8 mouse cellular contexts compared by ENCODE assay signal in the genomic region with DNA sequence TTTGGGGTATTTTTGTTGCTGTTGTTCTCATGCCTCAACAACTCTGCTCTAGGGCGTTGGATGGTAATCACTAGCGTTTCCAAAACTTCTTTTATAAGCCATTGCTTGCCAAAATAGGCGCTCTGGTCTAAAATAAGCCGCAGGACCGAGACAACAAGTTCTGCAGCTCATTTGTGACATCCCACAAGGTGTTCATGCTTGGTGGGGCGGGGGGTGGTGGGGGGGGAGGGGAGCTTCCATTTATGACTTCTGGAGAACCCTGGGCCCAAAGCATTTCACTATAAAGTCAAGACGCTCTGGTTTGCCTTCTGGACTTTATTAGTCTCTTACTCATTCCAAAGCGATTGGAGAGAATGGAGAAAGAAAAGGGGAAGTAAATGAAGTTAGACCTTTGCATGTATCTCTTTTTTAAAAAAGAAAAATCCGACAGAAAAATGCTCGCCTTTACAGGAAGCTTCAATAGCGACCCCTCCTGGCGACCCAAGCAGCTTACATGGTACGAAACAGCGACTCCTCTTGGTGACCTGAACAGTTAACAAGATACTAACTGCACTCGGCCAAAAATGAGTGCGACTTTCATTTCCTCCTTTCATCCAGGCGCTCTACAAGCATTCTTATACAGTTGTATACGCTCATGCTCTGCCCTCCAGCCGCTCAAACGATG.
DNase-seq lines count a peak whose midpoint lies in the region; ATAC-seq and TF ChIP-seq lines count a peak whose summit lies in the region.

No protein-coding gene starts in this region.

- H3K4me2 ChIP-seq in intestine, embryonic 14.5 days (ENCODE audit: low read length) = no peak overlapping the region; the same call in 1 of the 2 replicates
- no peak overlapping the region for H3K4me2 ChIP-seq in intestine, embryonic 15.5 days (replicated peaks)
- no peak overlapping the region for H3K4me2 ChIP-seq in embryonic facial prominence, embryonic 11.5 days (ENCODE audit: low read depth, low read length)
- H3K4me2 ChIP-seq in heart, postnatal 0 days (ENCODE audit: low read depth, low read length) = peak overlapping the region; percentile 37; the same call in 1 of the 2 replicates
- H3K4me2 ChIP-seq in limb, embryonic 12.5 days = peak overlapping the region; percentile 44
- H3K4me2 ChIP-seq in midbrain, postnatal 0 days (ENCODE audit: low read depth, low read length, poor library complexity, severe bottlenecking) = no peak overlapping the region

- peak; percentile 69 for TF ChIP-seq CTCF in heart, postnatal 0 days (IDR thresholded peaks at IDR 0.05; ENCODE audit: low read depth)
- peak; percentile 78 for TF ChIP-seq CTCF in midbrain, postnatal 0 days (IDR thresholded peaks at IDR 0.05)

- H3K4me1 ChIP-seq in intestine, embryonic 14.5 days (replicated peaks; ENCODE audit: control insufficient read depth, insufficient read depth, low read length) = no peaks in the 10 kb centered on the region
- H3K4me1 ChIP-seq in intestine, embryonic 15.5 days (replicated peaks) = no peaks in the 10 kb centered on the region
- no peaks in the 10 kb centered on the region for H3K4me1 ChIP-seq in embryonic facial prominence, embryonic 11.5 days (ENCODE audit: control insufficient read depth, insufficient read depth, low read length)
- H3K4me1 ChIP-seq in heart, postnatal 0 days (ENCODE audit: control insufficient read depth, insufficient read depth) = no peaks in the 10 kb centered on the region
- H3K4me1 ChIP-seq in limb, embryonic 12.5 days (replicated peaks) = peaks cover 7% of the 10 kb centered on the region; the same call in 1 of the 2 replicates
- no peaks in the 10 kb centered on the region for H3K4me1 ChIP-seq in midbrain, postnatal 0 days (ENCODE audit: insufficient read depth, low read length)

- H3K36me3 ChIP-seq in intestine, embryonic 14.5 days (ENCODE audit: control insufficient read depth, insufficient read depth, low read length) = no peaks in the 10 kb centered on the region
- no peaks in the 10 kb centered on the region for H3K36me3 ChIP-seq in intestine, embryonic 15.5 days
- no peaks in the 10 kb centered on the region for H3K36me3 ChIP-seq in embryonic facial prominence, embryonic 11.5 days (replicated peaks; ENCODE audit: control insufficient read depth, insufficient read depth, low read depth, low read length)
- no peaks in the 10 kb centered on the region for H3K36me3 ChIP-seq in heart, postnatal 0 days (replicated peaks; ENCODE audit: control insufficient read depth, insufficient read depth, low read length)
- H3K36me3 ChIP-seq in limb, embryonic 12.5 days = no peaks in the 10 kb centered on the region
- no peaks in the 10 kb centered on the region for H3K36me3 ChIP-seq in midbrain, postnatal 0 days (ENCODE audit: insufficient read depth, low read length)

- 0 out of 2 replicates have a peak, but pooled peaks cover 4% of the 10 kb centered on the region for H3K27me3 ChIP-seq in intestine, embryonic 14.5 days (replicated peaks; ENCODE audit: control insufficient read depth, insufficient read depth, low read length)
- H3K27me3 ChIP-seq in intestine, embryonic 15.5 days (replicated peaks) = no peaks in the 10 kb centered on the region
- no peaks in the 10 kb centered on the region; the same call in 1 of the 2 replicates for H3K27me3 ChIP-seq in embryonic facial prominence, embryonic 11.5 days (ENCODE audit: control insufficient read depth, insufficient read depth, low read length)
- 0 out of 2 replicates have a peak, but pooled peaks cover 4% of the 10 kb centered on the region for H3K27me3 ChIP-seq in heart, postnatal 0 days (ENCODE audit: control insufficient read depth, insufficient read depth, low read length)
- H3K27me3 ChIP-seq in limb, embryonic 12.5 days = peaks cover 22% of the 10 kb centered on the region
- H3K27me3 ChIP-seq in midbrain, postnatal 0 days (ENCODE audit: insufficient read depth, low read length) = peaks cover 8% of the 10 kb centered on the region; the same call in 1 of the 2 replicates

- H3K4me3 ChIP-seq in intestine, embryonic 14.5 days (ENCODE audit: low read depth, low read length) = no peak overlapping the region
- no peak overlapping the region for H3K4me3 ChIP-seq in intestine, embryonic 15.5 days (replicated peaks)
- H3K4me3 ChIP-seq in embryonic facial prominence, embryonic 11.5 days (ENCODE audit: low read depth, low read length) = no peak overlapping the region
- H3K4me3 ChIP-seq in heart, postnatal 0 days (ENCODE audit: low read depth, low read length) = peak overlapping the region; percentile 11; the same call in 1 of the 2 replicates
- H3K4me3 ChIP-seq in limb, embryonic 12.5 days (replicated peaks) = peak overlapping the region; percentile 12; the same call in 1 of the 2 replicates
- no peak overlapping the region for H3K4me3 ChIP-seq in midbrain, postnatal 0 days (ENCODE audit: low read depth, low read length)

- H3K9ac ChIP-seq in intestine, embryonic 14.5 days (ENCODE audit: low read length) = no peak overlapping the region
- H3K9ac ChIP-seq in intestine, embryonic 15.5 days = no peak overlapping the region
- no peak overlapping the region for H3K9ac ChIP-seq in embryonic facial prominence, embryonic 11.5 days (replicated peaks; ENCODE audit: low read length)
- H3K9ac ChIP-seq in heart, postnatal 0 days (replicated peaks; ENCODE audit: low read depth, low read length) = no peak overlapping the region
- H3K9ac ChIP-seq in limb, embryonic 12.5 days (replicated peaks) = no peak overlapping the region
- H3K9ac ChIP-seq in midbrain, postnatal 0 days (replicated peaks; ENCODE audit: low read length, poor library complexity, severe bottlenecking) = no peak overlapping the region

- 12% methylated on average over 20 of the region's 20 CpGs for WGBS in intestine, embryonic 14.5 days
- WGBS in intestine, embryonic 15.5 days = 16% methylated on average over 20 of the region's 20 CpGs
- 8% methylated on average over 20 of the region's 20 CpGs for WGBS in embryonic facial prominence, embryonic 11.5 days
- WGBS in heart, postnatal 0 days = 16% methylated on average over 20 of the region's 20 CpGs
- 7% methylated on average over 20 of the region's 20 CpGs for WGBS in limb, embryonic 12.5 days
- 12% methylated on average over 20 of the region's 20 CpGs for WGBS in midbrain, postnatal 0 days

- TF ChIP-seq EP300 in heart, postnatal 0 days (IDR thresholded peaks at IDR 0.05; ENCODE audit: low read depth) = no peak

- DNase-seq in intestine, embryonic 14.5 days (ENCODE audit: low spot score) = peak; percentile 61
- peak; percentile 46 for DNase-seq in NIH3T3 (ENCODE audit: low read depth)
- peak; percentile 84 for DNase-seq in embryonic facial prominence, embryonic 11.5 days (ENCODE audit: low spot score)
- DNase-seq in heart, postnatal 0 days (ENCODE audit: low spot score) = peak; percentile 13
- DNase-seq in midbrain, postnatal 0 days (ENCODE audit: low spot score) = peak; percentile 70
- DNase-seq in thymus, postnatal 10 days (ENCODE audit: low spot score in 2 of 2) = peak; percentile 65 to 87

- no peak overlapping the region for H3K27ac ChIP-seq in intestine, embryonic 14.5 days (ENCODE audit: low read depth)
- H3K27ac ChIP-seq in intestine, embryonic 15.5 days = no peak overlapping the region
- no peak overlapping the region for H3K27ac ChIP-seq in embryonic facial prominence, embryonic 11.5 days (replicated peaks; ENCODE audit: low read depth, low read length)
- H3K27ac ChIP-seq in heart, postnatal 0 days (ENCODE audit: low read depth) = no peak overlapping the region
- H3K27ac ChIP-seq in limb, embryonic 12.5 days = no peak overlapping the region
- H3K27ac ChIP-seq in midbrain, postnatal 0 days (ENCODE audit: low read depth, low read length) = no peak overlapping the region

- H3K9me3 ChIP-seq in intestine, embryonic 14.5 days (ENCODE audit: control insufficient read depth, low read length) = no peaks in the 10 kb centered on the region
- no peaks in the 10 kb centered on the region for H3K9me3 ChIP-seq in intestine, embryonic 15.5 days
- no peaks in the 10 kb centered on the region for H3K9me3 ChIP-seq in embryonic facial prominence, embryonic 11.5 days (replicated peaks; ENCODE audit: control insufficient read depth, low read length)
- H3K9me3 ChIP-seq in heart, postnatal 0 days (replicated peaks; ENCODE audit: control insufficient read depth, low read length) = no peaks in the 10 kb centered on the region
- H3K9me3 ChIP-seq in limb, embryonic 12.5 days = no peaks in the 10 kb centered on the region
- no peaks in the 10 kb centered on the region for H3K9me3 ChIP-seq in midbrain, postnatal 0 days (ENCODE audit: low read length)

- no peak for ATAC-seq in intestine, embryonic 14.5 days (replicated peaks; ENCODE audit: low FRiP score, low TSS enrichment, low read depth)
- ATAC-seq in intestine, embryonic 15.5 days = no peak
- no peak for ATAC-seq in embryonic facial prominence, embryonic 11.5 days (replicated peaks; ENCODE audit: insufficient number of reproducible peaks, low FRiP score, low TSS enrichment, low read depth)
- no peak for ATAC-seq in heart, postnatal 0 days (ENCODE audit: insufficient read depth, low read depth)
- no peak for ATAC-seq in limb, embryonic 12.5 days (ENCODE audit: insufficient number of reproducible peaks, insufficient read depth, low FRiP score, low TSS enrichment, low read depth)
- no peak for ATAC-seq in midbrain, postnatal 0 days (ENCODE audit: low FRiP score)

Comparison
In these comparisons a context has a peak if more than half of its experiments do, and no peak if none do; other contexts are left out.
1. DNase-seq: peak in every context shown above with its lines; median percentile 84 in embryonic facial prominence, embryonic 11.5 days; 76 in thymus, postnatal 10 days; 70 in midbrain, postnatal 0 days; 61 in intestine, embryonic 14.5 days; 46 in NIH3T3; 13 in heart, postnatal 0 days.
2. H3K4me2 ChIP-seq: peak in heart, postnatal 0 days (single experiment) and limb, embryonic 12.5 days (single experiment); none in intestine, embryonic 14.5 days (single experiment), intestine, embryonic 15.5 days (single experiment), embryonic facial prominence, embryonic 11.5 days (single experiment) and midbrain, postnatal 0 days (single experiment).
3. H3K4me3 ChIP-seq: peak in heart, postnatal 0 days (single experiment) and limb, embryonic 12.5 days (single experiment); none in intestine, embryonic 14.5 days (single experiment), intestine, embryonic 15.5 days (single experiment), embryonic facial prominence, embryonic 11.5 days (single experiment) and midbrain, postnatal 0 days (single experiment).